Mouse (Mus musculus) colon, adult 2 months (tissue): ENCODE data around the gene Nat8f5. TPM values are rescaled to one million over a fixed set of nuclear protein-coding genes. Genes with fewer than 3 reads are reported as not detected.

Experiments
- polyA plus RNA-seq: library from polyadenylated mRNA; depleted of rRNA; stranded (reverse); fragments of >200 nt; gene quantifications from 2 replicates; pipeline ENCODE4 v1.2.3, GENCODE M21; 2012; rRNA removed

The Nat8f5 gene
- polyA plus RNA-seq, result 0.20 and 0.23 TPM in 2 replicates

DNA sequence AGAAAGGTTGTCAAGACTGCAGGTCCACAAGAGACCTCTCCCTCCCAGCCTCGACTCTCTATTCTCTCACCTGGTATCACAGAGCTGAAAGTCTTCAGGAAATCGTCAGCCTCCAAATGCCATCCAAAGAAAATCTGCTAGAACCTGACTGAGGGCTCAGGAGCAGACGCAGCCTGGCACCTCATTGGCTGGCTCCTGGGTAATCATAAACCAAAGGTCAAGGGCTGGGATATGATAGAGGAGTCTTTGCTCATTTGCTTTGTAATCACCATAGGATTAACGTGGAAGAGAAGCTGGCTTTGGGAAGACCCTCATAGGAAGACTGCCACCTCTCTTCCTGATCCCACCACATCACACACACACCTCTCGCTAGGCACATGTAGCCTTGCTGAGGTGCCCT, at the start of gene Nat8f5, which contains the start of gene Nat8f6:
TSS of gene Nat8f5 (minus strand) at position 136 of the 400 bp plus-strand sequence.
TSS of gene Nat8f6 (minus strand) at position 118 of the 400 bp plus-strand sequence.

DNA sequence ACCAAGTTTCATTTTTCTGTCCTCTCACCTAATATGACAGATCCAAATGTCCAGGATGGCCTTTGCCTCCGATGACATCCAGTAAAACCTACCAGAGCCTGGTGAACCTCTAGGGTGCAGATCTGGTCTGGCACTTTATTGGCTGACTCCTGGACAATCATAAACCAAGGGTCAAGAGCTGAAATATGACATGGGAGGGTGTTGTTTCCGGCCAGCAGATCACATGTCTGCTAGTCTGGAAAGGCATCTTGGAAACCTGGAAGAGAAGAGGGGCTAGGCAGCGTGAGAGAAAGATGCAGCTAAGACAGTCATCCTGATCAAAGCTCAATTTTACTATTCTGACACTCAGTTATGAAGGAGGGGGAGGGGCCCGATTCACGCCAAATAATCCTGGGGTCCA, 48.2 kb upstream of the Nat8f5 start, which contains the start of gene Nat8f2:
TSS of gene Nat8f2 (minus strand) at position 153 of the 400 bp plus-strand sequence.

DNA sequence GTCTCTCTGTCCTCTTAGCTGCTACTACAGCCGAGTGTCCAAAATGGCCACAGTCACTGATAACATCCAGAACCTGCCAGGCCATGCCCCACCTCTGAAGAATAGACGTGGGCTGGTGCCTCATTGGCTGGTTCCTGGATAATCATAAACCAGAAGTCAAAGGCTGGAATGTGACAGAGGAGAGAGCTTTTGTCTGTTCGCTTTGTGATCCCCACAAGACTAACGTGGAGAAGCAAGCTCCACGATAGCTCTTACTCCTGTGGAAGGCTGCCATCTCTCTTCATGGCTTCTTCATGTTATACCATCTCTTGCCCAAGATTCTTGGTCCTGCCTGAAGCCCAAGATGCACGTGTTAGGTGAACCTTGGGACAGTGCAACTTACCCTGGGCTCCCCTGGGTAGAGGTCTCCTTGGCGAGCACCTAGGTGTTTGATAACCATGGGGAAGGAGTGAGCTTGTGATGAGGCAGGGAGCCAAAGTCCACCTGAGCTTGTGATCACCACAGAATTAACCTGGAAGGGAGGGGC, 11.1 kb upstream of the Nat8f5 start, which contains the start of gene Nat8:
TSS of gene Nat8 (minus strand) at position 287 of the 526 bp plus-strand sequence.

Other genes with a start within 250 kb of the Nat8f5 start
- 0.41 and 0.43 TPM in 2 replicates for gene Alms1, start 233.4 kb downstream of the Nat8f5 start, polyA plus RNA-seq
- 0.66 and 1.1 TPM in 2 replicates for gene Nat8f7, start 107.8 kb downstream of the Nat8f5 start, polyA plus RNA-seq
- gene Nat8f3, start 55.2 kb downstream of the Nat8f5 start, polyA plus RNA-seq, result 0.91 and 1.1 TPM in 2 replicates
- gene Nat8f6, start within 50 bp of the Nat8f5 start, polyA plus RNA-seq, result 0.29 and 0.39 TPM in 2 replicates
- gene Nat8, start 11.1 kb upstream of the Nat8f5 start, polyA plus RNA-seq, result 0.27 and 0.46 TPM in 2 replicates
- gene Nat8f2, start 48.2 kb upstream of the Nat8f5 start, polyA plus RNA-seq, result 0.06 and 0.13 TPM in 2 replicates
- gene Nat8f4, start 83.9 kb upstream of the Nat8f5 start, polyA plus RNA-seq, result 3.9 and 5.7 TPM in 2 replicates
- 6.7 and 6.9 TPM in 2 replicates for gene Tprkb, start 90.9 kb upstream of the Nat8f5 start, polyA plus RNA-seq
- gene Nat8f1, start 94.7 kb upstream of the Nat8f5 start, polyA plus RNA-seq, result 4.8 and 8.5 TPM in 2 replicates
- gene Dusp11, start 140.7 kb upstream of the Nat8f5 start, polyA plus RNA-seq, result 35.3 and 39.8 TPM in 2 replicates
- not detected in 2 replicates for gene Figla, start 195.2 kb upstream of the Nat8f5 start, polyA plus RNA-seq
- gene Add2, start 207.7 kb upstream of the Nat8f5 start, polyA plus RNA-seq, result 0.68 and 1.3 TPM in 2 replicates